Mouse (Mus musculus): Measurements from ENCODE around the gene Sdr39u1. TPM values are rescaled to one million over a fixed set of nuclear protein-coding genes. Genes with fewer than 3 reads are reported as not detected.

The Sdr39u1 gene
- total RNA-seq, 2 experiments from 2014 or later = 74.9 to 79.0 TPM

GRCm38 (mm10) chr14:55884713-55885113, 15.4 kb downstream of the Sdr39u1 start, which contains the start of gene Khnyn:
Gene Khnyn (plus strand): TSS chr14:55884947.
- DNase-seq (ENCODE audit: extremely low spot score in 1 of 2, low spot score in 1 of 2) = peak; percentile 55 to 63

GRCm38 (mm10) chr14:55884166-55884565, 15.9 kb downstream of the Sdr39u1 start, which contains the start of gene Cbln3:
Gene Cbln3 (minus strand): TSS chr14:55884392.
- DNase-seq (ENCODE audit: extremely low spot score in 1 of 2, low spot score in 1 of 2) = no peak

GRCm38 (mm10) chr14:55883663-55884062, 16.4 kb downstream of the Sdr39u1 start:
- DNase-seq (ENCODE audit: extremely low spot score in 1 of 2, low spot score in 1 of 2) = no peak

GRCm38 (mm10) chr14:55883149-55883661, 16.9 kb downstream of the Sdr39u1 start:
- DNase-seq (ENCODE audit: extremely low spot score in 1 of 2, low spot score in 1 of 2) = no peak

- no peak for DNase-seq (ENCODE audit: extremely low spot score in 1 of 2, low spot score in 1 of 2)
Measured at GRCm38 (mm10) chr14:55882171-55882641, 17.9 kb downstream of the Sdr39u1 start.

GRCm38 (mm10) chr14:55880982-55881381, 19.1 kb downstream of the Sdr39u1 start:
- DNase-seq (ENCODE audit: extremely low spot score in 1 of 2, low spot score in 1 of 2) = no peak

- peak in 1 of 2 experiments; percentile 73 for DNase-seq (ENCODE audit: extremely low spot score in 1 of 2, low spot score in 1 of 2)
Measured at GRCm38 (mm10) chr14:55879623-55880022, 20.5 kb downstream of the Sdr39u1 start.

- DNase-seq (ENCODE audit: extremely low spot score in 1 of 2, low spot score in 1 of 2) = no peak
Measured at GRCm38 (mm10) chr14:55878316-55878940, 21.7 kb downstream of the Sdr39u1 start.

- no peak for DNase-seq (ENCODE audit: extremely low spot score in 1 of 2, low spot score in 1 of 2)
Measured at GRCm38 (mm10) chr14:55877469-55878315, 22.4 kb downstream of the Sdr39u1 start.

- DNase-seq (ENCODE audit: extremely low spot score in 1 of 2, low spot score in 1 of 2) = peak; percentile 72 to 81
Measured at GRCm38 (mm10) chr14:55873714-55874683, 26.1 kb downstream of the Sdr39u1 start.

GRCm38 (mm10) chr14:55873242-55873713, 26.8 kb downstream of the Sdr39u1 start:
- DNase-seq (ENCODE audit: extremely low spot score in 1 of 2, low spot score in 1 of 2) = no peak

- no peak for DNase-seq (ENCODE audit: extremely low spot score in 1 of 2, low spot score in 1 of 2)
Measured at GRCm38 (mm10) chr14:55872551-55872950, 27.5 kb downstream of the Sdr39u1 start.

GRCm38 (mm10) chr14:55872039-55872438, 28.1 kb downstream of the Sdr39u1 start:
- no peak for DNase-seq (ENCODE audit: extremely low spot score in 1 of 2, low spot score in 1 of 2)

GRCm38 (mm10) chr14:55869538-55869937, 30.6 kb downstream of the Sdr39u1 start:
- no peak for DNase-seq (ENCODE audit: extremely low spot score in 1 of 2, low spot score in 1 of 2)

- DNase-seq (ENCODE audit: extremely low spot score in 1 of 2, low spot score in 1 of 2) = no peak
Measured at GRCm38 (mm10) chr14:55868230-55869026, 31.7 kb downstream of the Sdr39u1 start.

- DNase-seq (ENCODE audit: extremely low spot score in 1 of 2, low spot score in 1 of 2) = peak in 1 of 2 experiments; percentile 81
Measured at GRCm38 (mm10) chr14:55866962-55867361, 33.1 kb downstream of the Sdr39u1 start.

GRCm38 (mm10) chr14:55863773-55864172, 36.3 kb downstream of the Sdr39u1 start:
- peak; percentile 49 to 68 for DNase-seq (ENCODE audit: extremely low spot score in 1 of 2, low spot score in 1 of 2)

- DNase-seq (ENCODE audit: extremely low spot score in 1 of 2, low spot score in 1 of 2) = no peak
Measured at GRCm38 (mm10) chr14:55862970-55863369, 37.1 kb downstream of the Sdr39u1 start.

- DNase-seq (ENCODE audit: extremely low spot score in 1 of 2, low spot score in 1 of 2) = no peak
Measured at GRCm38 (mm10) chr14:55862186-55862585, 37.9 kb downstream of the Sdr39u1 start.

All from layer of hippocampus, postnatal 25 days (tissue).